Mouse (Mus musculus): ENCODE results near the gene Srsx.
"Not testable (repeated sequence)": the region's sequence is repeated elsewhere in the genome, so short reads cannot be mapped to it uniquely, and the experiment has no call there.

The Srsx gene

GRCm38 (mm10) chrX:123222381-123222780, at the start of gene Srsx:
TSS of gene Srsx (minus strand) at chrX:123222481.
- DNase-seq (ENCODE audit: low spot score) = not testable (repeated sequence)

- not testable (repeated sequence) for DNase-seq (ENCODE audit: low spot score)
These were observed 24.5 kb upstream of the Srsx start, which contains the start of gene Gm17577 for GRCm38 (mm10) chrX:123246807-123247206. TSS of gene Gm17577 (minus strand) at chrX:123246907.
